Mouse (Mus musculus): ENCODE results near the gene Dusp11. TPM values are rescaled to one million over a fixed set of nuclear protein-coding genes. Genes with fewer than 3 reads are reported as not detected.
A peak's percentile ranks its signal among the peaks of the same experiment; 100 is the strongest.
"Not testable (repeated sequence)": the region's sequence is repeated elsewhere in the genome, so short reads cannot be mapped to it uniquely, and the experiment has no call there.

The Dusp11 gene
- total RNA-seq, 1 experiment from 2014 or later, result 134 TPM

GRCm38 (mm10) chr6:85938701-85939100 lies 22.8 kb downstream of the Dusp11 start:
- no peak for ATAC-seq (ENCODE audit: extremely low read depth, insufficient number of reproducible peaks, low FRiP score, poor library complexity, severe bottlenecking)

GRCm38 (mm10) chr6:85936508-85937465 lies 24.7 kb downstream of the Dusp11 start:
- ATAC-seq (ENCODE audit: extremely low read depth, insufficient number of reproducible peaks, low FRiP score, poor library complexity, severe bottlenecking), result peak; percentile 83

GRCm38 (mm10) chr6:85935646-85936045 lies 25.8 kb downstream of the Dusp11 start:
- ATAC-seq (ENCODE audit: extremely low read depth, insufficient number of reproducible peaks, low FRiP score, poor library complexity, severe bottlenecking), result no peak

- ATAC-seq (ENCODE audit: extremely low read depth, insufficient number of reproducible peaks, low FRiP score, poor library complexity, severe bottlenecking), result no peak
Measured at GRCm38 (mm10) chr6:85934047-85934446, 27.4 kb downstream of the Dusp11 start.

- no peak for ATAC-seq (ENCODE audit: extremely low read depth, insufficient number of reproducible peaks, low FRiP score, poor library complexity, severe bottlenecking)
Measured at GRCm38 (mm10) chr6:85929312-85929711, 32.2 kb downstream of the Dusp11 start.

- ATAC-seq (ENCODE audit: extremely low read depth, insufficient number of reproducible peaks, low FRiP score, poor library complexity, severe bottlenecking), result no peak
Measured at GRCm38 (mm10) chr6:85927476-85928464, 33.7 kb downstream of the Dusp11 start.

GRCm38 (mm10) chr6:85926709-85927108 lies 34.8 kb downstream of the Dusp11 start:
- no peak for ATAC-seq (ENCODE audit: extremely low read depth, insufficient number of reproducible peaks, low FRiP score, poor library complexity, severe bottlenecking)

GRCm38 (mm10) chr6:85923643-85924042 lies 37.8 kb downstream of the Dusp11 start:
- no peak for ATAC-seq (ENCODE audit: extremely low read depth, insufficient number of reproducible peaks, low FRiP score, poor library complexity, severe bottlenecking)

- ATAC-seq (ENCODE audit: extremely low read depth, insufficient number of reproducible peaks, low FRiP score, poor library complexity, severe bottlenecking), result no peak
Measured at GRCm38 (mm10) chr6:85919401-85919800, 42.1 kb downstream of the Dusp11 start.

- ATAC-seq (ENCODE audit: extremely low read depth, insufficient number of reproducible peaks, low FRiP score, poor library complexity, severe bottlenecking), result not testable (repeated sequence)
Measured at GRCm38 (mm10) chr6:85918341-85918740, 43.1 kb downstream of the Dusp11 start.

GRCm38 (mm10) chr6:85916596-85916995 lies 44.9 kb downstream of the Dusp11 start:
- no peak for ATAC-seq (ENCODE audit: extremely low read depth, insufficient number of reproducible peaks, low FRiP score, poor library complexity, severe bottlenecking)

- ATAC-seq (ENCODE audit: extremely low read depth, insufficient number of reproducible peaks, low FRiP score, poor library complexity, severe bottlenecking), result peak; percentile 75
Measured at GRCm38 (mm10) chr6:85915539-85916513, 45.6 kb downstream of the Dusp11 start, which contains the start of gene Nat8f1. TSS of gene Nat8f1 (minus strand) at chr6:85915687.

GRCm38 (mm10) chr6:85915141-85915538 lies 46.3 kb downstream of the Dusp11 start:
- no peak for ATAC-seq (ENCODE audit: extremely low read depth, insufficient number of reproducible peaks, low FRiP score, poor library complexity, severe bottlenecking)

- no peak for ATAC-seq (ENCODE audit: extremely low read depth, insufficient number of reproducible peaks, low FRiP score, poor library complexity, severe bottlenecking)
Measured at GRCm38 (mm10) chr6:85911587-85911986, 49.9 kb downstream of the Dusp11 start, which contains the start of gene Tprkb. TSS of gene Tprkb (plus strand) at chr6:85911865.

- no peak for ATAC-seq (ENCODE audit: extremely low read depth, insufficient number of reproducible peaks, low FRiP score, poor library complexity, severe bottlenecking)
Measured at GRCm38 (mm10) chr6:85909704-85910103, 51.8 kb downstream of the Dusp11 start.

- ATAC-seq (ENCODE audit: extremely low read depth, insufficient number of reproducible peaks, low FRiP score, poor library complexity, severe bottlenecking), result no peak
Measured at GRCm38 (mm10) chr6:85908341-85908740, 53.1 kb downstream of the Dusp11 start.

- not testable (repeated sequence) for ATAC-seq (ENCODE audit: extremely low read depth, insufficient number of reproducible peaks, low FRiP score, poor library complexity, severe bottlenecking)
Measured at GRCm38 (mm10) chr6:85906911-85907351, 54.5 kb downstream of the Dusp11 start.

- ATAC-seq (ENCODE audit: extremely low read depth, insufficient number of reproducible peaks, low FRiP score, poor library complexity, severe bottlenecking), result peak; percentile 65
Measured at GRCm38 (mm10) chr6:85904642-85905061, 56.8 kb downstream of the Dusp11 start, which contains the start of gene Nat8f4. TSS of gene Nat8f4 (minus strand) at chr6:85904884.
